Mouse (Mus musculus) spleen, embryonic (tissue): ENCODE results near the gene Katnbl1.
"Not testable (repeated sequence)": the region's sequence is repeated elsewhere in the genome, so short reads cannot be mapped to it uniquely, and the experiment has no call there.

ENCODE experiments used
- CTCF ChIA-PET: fragments of 350-600 bp; sonication (Branson Sonifier 250); formaldehyde crosslinking; loops from one replicate; lab custom pipeline; 2022; lab: Charles Lee

The Katnbl1 gene

GRCm38 (mm10) chr2:112391346-112392000 lies 12.5 kb downstream of the Katnbl1 start:
- CTCF ChIA-PET, result no interaction called here

- CTCF ChIA-PET, result no interaction called here
Observed at GRCm38 (mm10) chr2:112392689-112393088, 13.7 kb downstream of the Katnbl1 start.

GRCm38 (mm10) chr2:112393958-112394357 lies 14.9 kb downstream of the Katnbl1 start:
- CTCF ChIA-PET, result no interaction called here

- CTCF ChIA-PET, result interaction anchor here (0.6 kb wide), 1 partner anchor 68 kb away, joined by 3 read pairs; no protein-coding TSS in a partner anchor
Observed at GRCm38 (mm10) chr2:112396649-112397048, 17.6 kb downstream of the Katnbl1 start.

GRCm38 (mm10) chr2:112407030-112407429 lies 28.0 kb downstream of the Katnbl1 start:
- CTCF ChIA-PET, result no interaction called here

- CTCF ChIA-PET, result no interaction called here
Observed at GRCm38 (mm10) chr2:112425308-112425707, 46.3 kb downstream of the Katnbl1 start.

GRCm38 (mm10) chr2:112428534-112428933 lies 49.5 kb downstream of the Katnbl1 start:
- CTCF ChIA-PET, result not testable (repeated sequence)

- CTCF ChIA-PET, result no interaction called here
Observed at GRCm38 (mm10) chr2:112429665-112430064, 50.7 kb downstream of the Katnbl1 start.

GRCm38 (mm10) chr2:112430403-112430802 lies 51.4 kb downstream of the Katnbl1 start:
- CTCF ChIA-PET, result no interaction called here

- CTCF ChIA-PET, result no interaction called here
Observed at GRCm38 (mm10) chr2:112432523-112432922, 53.5 kb downstream of the Katnbl1 start.

- CTCF ChIA-PET, result no interaction called here
Observed at GRCm38 (mm10) chr2:112433359-112433758, 54.3 kb downstream of the Katnbl1 start.

- CTCF ChIA-PET, result no interaction called here
Observed at GRCm38 (mm10) chr2:112436292-112436691, 57.3 kb downstream of the Katnbl1 start.

GRCm38 (mm10) chr2:112437589-112437988 lies 58.6 kb downstream of the Katnbl1 start:
- CTCF ChIA-PET, result no interaction called here

GRCm38 (mm10) chr2:112443491-112443890 lies 64.5 kb downstream of the Katnbl1 start:
- CTCF ChIA-PET, result no interaction called here

GRCm38 (mm10) chr2:112445511-112445910 lies 66.5 kb downstream of the Katnbl1 start:
- CTCF ChIA-PET, result no interaction called here

GRCm38 (mm10) chr2:112448046-112448445 lies 69.0 kb downstream of the Katnbl1 start:
- CTCF ChIA-PET, result not testable (repeated sequence)

GRCm38 (mm10) chr2:112448510-112449059 lies 69.6 kb downstream of the Katnbl1 start:
- CTCF ChIA-PET, result interaction anchor here (0.8 to 1.6 kb wide), 2 partner anchors 69 to 80 kb away, joined by 3 read pairs; partner anchors contain the start of genes Emc4 and Katnbl1

- CTCF ChIA-PET, result interaction anchor here (1.6 kb wide), 1 partner anchor 70 kb away, joined by 3 read pairs; the partner anchor contains the start of gene Katnbl1
Observed at GRCm38 (mm10) chr2:112449597-112450296, 70.7 kb downstream of the Katnbl1 start.

- CTCF ChIA-PET, result not testable (repeated sequence)
Observed at GRCm38 (mm10) chr2:112452513-112452912, 73.5 kb downstream of the Katnbl1 start.

GRCm38 (mm10) chr2:112454125-112454861 lies 75.3 kb downstream of the Katnbl1 start:
- CTCF ChIA-PET, result no interaction called here

GRCm38 (mm10) chr2:112454862-112455564 lies 76.0 kb downstream of the Katnbl1 start, which contains the start of gene Emc7:
Gene Emc7, plus strand, starts transcription at chr2:112454997.
- CTCF ChIA-PET, result no interaction called here
